Mouse (Mus musculus) kidney, postnatal 14 days (tissue): Measurements from ENCODE around the gene Gm9903.
A peak's percentile ranks its signal among the peaks of the same experiment; 100 is the strongest.

Source experiments
- DNase-seq: peaks from one replicate; pipeline ENCODE4 v3.0.0; 2022; ENCODE audit warnings: mixed read lengths

The Gm9903 gene

DNA sequence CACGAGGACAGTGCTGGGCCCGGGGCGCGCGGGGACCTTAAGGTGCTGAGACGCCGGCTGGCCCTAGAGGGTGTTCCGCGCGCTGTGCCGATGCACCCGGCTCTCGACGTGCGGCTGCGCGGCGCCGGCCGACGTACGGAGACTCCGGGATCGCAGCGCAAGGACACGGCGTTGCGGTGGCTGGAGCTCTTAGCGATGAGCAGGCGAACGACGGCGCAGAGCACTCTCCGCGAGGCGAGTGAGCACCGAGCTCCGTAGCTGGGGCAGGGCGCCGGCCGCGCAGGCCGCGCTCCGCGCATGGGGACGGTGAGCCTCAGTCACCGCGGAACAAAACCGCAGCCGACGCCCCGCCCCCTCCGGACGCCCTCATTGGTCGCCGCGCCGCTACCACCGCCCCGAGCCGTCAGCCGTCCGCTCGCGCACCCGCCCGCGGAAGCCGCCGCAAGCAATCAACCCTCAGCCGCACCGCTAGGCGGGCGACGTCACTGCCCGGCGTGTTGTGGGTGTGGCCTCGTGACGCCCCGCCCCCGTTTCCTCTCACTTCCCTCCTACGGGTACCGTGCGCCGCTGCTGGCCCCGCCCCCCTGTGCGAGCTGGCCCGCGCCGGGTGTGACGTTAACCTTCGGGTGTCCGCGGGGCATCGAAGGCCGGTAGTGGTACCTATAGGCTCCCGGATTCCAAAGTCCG is at the start of gene Gm9903, which contains the start of gene Fam53a:
Gene Gm9903 (plus strand): TSS at position 625 of the 687 bp plus-strand sequence.
Gene Fam53a (minus strand): TSS at position 335 of the 687 bp plus-strand sequence.
- DNase-seq = peak; percentile 100

DNA sequence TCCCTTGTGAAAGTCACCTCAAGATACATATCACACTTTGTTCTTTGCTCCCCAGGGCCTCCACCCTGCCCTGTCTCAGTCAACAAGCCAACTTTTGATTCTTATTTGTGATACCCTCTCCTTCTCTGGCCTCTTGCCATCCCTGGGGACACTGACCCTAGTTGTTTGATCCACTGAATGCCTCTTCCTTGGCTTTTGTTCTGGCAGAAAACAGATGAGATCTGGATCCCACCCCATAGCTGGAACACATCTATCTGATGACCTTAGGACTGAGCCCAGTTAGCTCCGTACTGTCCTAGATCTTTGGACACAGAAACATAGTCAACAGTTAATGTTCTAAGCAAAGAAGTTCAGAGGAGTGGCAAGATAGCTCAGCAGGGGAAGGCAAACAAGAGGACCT is 49.4 kb upstream of the Gm9903 start:
- DNase-seq = no peak

DNA sequence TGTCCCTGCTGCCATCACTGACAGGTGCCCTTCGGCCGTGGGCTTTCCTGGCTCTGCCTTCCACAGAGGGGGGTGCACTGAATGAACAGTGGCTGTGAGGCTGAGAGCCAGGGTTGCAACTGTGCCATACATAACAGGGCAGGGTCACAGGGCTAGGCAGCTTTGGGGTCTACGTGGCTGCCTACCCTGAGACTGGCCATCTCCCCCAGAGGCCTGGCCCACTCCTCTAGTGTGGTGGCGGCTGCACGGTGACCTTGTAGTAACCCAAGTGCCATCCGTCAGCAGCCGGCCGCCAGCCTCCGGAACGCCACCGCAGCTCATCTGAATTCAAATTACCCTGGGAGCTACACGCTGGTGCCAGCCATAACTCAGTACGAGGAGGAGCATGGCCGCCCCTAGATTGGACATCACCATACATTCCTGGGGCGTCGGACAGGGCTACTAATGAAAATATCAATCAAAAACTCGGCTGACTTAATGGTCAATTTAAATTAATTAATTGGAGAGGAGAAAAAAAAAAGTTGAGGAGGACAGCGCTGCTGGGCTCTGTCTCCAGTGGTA is 42.1 kb upstream of the Gm9903 start:
- DNase-seq = no peak

GRCm38 (mm10) chr5:33588066-33588465 is 41.7 kb upstream of the Gm9903 start:
- no peak for DNase-seq

- DNase-seq = peak; percentile 74
Observed at GRCm38 (mm10) chr5:33589221-33589888, 40.4 kb upstream of the Gm9903 start.

DNA sequence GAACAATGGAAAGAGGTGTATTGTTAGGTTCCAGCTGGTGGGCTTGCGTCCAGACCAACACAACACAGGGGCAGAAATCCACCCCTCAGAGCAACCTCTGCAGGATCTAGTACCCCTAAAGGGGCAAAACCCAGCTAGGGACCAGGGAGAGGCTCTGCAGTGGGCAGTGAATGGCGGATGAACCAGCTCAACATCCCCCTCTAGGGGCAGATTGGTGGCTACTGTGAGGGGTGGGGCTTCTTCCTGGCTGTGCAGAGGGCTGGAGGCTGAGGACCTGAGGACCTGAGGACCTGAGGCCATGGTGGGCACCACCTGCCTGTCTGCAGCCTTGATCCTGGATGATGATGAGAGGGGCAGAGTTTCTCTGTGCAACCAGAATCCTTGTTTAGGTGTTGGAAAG is 36.1 kb upstream of the Gm9903 start:
- DNase-seq = no peak

DNA sequence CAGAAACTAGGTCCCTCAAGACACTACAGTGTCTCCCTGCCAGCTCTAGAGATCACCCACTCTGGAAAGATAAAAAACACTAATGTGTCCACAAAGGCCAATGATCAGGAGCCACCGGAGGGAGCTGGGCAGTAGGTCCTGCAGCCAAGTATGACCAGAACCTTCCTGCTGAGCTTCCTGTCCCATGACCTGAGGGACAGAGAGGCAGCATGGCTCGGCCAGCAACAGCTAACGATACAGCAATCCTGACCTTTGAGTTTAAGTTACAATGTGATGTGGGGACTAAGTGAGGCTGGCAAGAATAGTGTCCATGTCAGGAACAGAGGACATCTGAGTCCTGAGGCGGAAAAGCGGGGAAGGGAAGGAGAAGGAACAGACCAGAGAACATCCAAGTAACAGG is 24.4 kb upstream of the Gm9903 start:
- no peak for DNase-seq

DNA sequence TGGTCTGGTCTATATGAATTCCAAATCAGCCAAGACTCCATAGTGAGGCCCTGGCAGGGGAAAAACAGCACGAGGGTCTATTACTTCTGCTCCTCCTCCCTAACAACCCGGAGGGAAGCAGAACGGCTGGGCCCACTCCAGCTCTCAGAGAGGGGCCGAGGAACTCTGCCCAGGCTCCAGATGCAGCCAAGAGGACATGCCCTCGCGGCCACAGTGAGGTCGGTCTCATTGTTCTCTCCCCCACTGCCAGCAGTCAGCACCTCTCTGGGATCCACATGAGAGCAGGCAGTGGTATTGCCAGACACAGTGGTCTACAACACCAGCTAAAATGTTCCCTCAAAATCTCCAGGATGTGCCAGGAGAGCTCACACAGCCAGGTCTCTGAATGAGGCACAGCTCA is 23.1 kb upstream of the Gm9903 start:
- no peak for DNase-seq

DNA sequence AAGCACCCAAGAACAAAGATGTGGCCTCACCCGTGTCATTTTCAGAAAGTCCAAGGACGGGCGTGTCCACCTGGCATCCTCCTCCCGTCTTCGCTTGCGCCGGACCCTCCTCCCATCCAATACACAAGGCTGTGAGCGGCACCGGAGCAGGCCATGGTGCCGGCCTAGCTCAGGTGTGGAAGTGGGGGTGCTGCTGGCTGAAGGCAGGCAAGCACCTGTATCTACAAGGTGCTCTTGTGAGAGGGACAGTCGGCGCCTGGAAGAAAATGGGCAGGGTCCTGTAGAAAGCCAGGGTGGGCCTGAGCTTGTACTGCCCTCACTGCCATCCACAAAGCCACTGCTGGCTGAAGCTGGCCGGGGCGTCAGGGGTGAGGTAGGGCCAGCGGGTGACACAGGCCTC is 22.3 kb upstream of the Gm9903 start:
- no peak for DNase-seq

GRCm38 (mm10) chr5:33609226-33609625 is 20.5 kb upstream of the Gm9903 start:
- DNase-seq = no peak

DNA sequence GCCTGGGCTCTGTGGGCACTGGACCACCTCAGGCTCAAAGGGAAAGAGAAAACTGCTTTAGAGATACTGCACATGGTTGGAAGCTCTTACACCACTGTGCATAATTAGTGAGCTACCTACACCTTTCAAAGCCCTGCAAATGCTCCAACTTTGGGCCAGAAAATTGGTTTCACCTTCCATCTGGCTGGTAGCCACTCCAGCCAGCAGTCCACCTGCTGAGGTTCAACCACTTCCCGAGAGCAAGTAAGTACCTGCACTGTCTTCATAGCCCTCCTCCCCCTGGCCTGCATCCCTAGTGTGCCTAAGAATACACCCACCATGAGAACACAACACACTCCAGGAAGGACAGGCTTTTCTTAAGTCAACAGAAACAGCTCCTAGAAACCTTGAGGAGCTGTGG is 17.9 kb upstream of the Gm9903 start:
- DNase-seq = no peak

- DNase-seq = no peak
Observed at GRCm38 (mm10) chr5:33614391-33614790, 15.3 kb upstream of the Gm9903 start.

DNA sequence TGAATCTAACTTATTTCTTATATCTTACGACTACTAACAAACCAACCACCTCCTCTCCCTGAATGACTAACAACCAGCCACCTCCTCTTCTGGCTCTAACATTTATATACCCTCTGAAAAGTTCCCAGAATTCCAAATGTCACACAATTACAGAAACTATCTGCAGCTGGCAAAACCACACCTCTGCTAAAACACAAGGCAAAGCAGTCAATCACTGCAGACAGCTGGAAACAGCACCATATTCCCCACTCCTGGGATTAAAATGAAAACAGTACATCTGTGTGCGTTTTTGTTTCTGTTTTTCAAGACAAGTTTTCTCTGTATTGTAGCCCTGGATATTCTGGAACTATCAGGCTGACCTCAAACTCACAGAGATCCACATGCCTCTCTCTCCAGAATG is 7.1 kb upstream of the Gm9903 start:
- DNase-seq = no peak

GRCm38 (mm10) chr5:33623766-33624165 is 6.0 kb upstream of the Gm9903 start:
- no peak for DNase-seq

- DNase-seq = peak; percentile 35
Observed at GRCm38 (mm10) chr5:33627968-33628367, 1.8 kb upstream of the Gm9903 start.

- DNase-seq = no peak
Observed at GRCm38 (mm10) chr5:33628820-33629300, 865 bp upstream of the Gm9903 start.

DNA sequence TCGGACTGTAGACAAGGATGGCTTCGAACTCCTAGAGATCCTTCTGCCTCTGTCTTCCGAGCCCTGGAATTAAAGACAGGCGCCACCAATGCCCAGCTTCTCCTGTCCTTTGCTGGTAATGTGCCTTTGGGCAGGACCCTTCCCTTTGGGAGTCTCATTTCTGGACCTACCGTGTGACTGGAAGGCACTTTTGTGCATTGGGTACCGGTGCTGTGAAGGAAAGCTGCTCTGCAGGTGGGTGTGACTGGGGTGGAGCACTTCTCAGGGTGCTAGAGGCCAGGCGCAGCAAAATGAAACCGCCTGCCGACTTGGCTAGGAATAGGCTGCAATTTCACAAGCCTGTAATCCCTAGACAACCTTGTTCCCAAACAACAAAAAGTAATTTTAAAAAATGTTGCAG is 336 bp downstream of the Gm9903 start:
- peak; percentile 48 for DNase-seq

- no peak for DNase-seq
Observed at GRCm38 (mm10) chr5:33630615-33631014, 890 bp downstream of the Gm9903 start.

DNA sequence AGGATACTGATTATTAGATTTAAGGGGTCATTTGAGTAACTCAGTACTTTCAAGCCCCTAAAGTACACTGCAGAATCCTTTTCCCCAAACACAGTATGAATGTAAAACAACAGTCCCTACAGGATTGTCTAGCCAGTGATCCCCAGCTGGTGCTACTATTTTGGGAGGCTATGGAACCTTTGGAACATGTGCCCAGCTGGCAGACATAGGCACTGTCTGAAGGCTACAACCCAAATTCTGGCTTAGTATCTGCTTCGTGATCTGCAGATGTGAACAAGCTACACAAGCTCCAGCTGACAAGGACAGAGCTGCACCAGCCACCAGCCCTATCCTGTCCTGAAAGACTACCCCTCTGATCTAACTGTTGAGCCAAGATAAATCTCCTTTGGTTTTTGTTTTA is 2.8 kb downstream of the Gm9903 start:
- no peak for DNase-seq

DNA sequence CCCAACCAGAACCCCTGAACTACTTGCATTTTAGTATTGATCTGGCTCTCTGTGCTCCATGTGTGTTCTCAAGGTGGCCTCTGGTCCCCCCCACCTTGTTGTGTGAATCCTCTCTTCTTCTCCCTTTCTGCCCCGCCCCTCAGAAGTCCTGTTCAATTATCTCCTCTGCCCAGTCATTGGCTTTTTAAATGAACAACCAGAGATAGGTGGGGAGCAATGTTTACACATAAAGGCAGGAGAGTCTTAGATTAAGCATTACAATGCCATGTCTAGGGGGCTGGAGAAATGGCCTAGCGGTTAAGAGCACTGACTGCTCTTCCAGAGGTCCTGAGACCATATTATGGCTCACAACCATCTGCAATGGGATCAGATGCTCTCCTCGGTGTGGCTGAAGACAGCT is 5.6 kb downstream of the Gm9903 start:
- DNase-seq = no peak

DNA sequence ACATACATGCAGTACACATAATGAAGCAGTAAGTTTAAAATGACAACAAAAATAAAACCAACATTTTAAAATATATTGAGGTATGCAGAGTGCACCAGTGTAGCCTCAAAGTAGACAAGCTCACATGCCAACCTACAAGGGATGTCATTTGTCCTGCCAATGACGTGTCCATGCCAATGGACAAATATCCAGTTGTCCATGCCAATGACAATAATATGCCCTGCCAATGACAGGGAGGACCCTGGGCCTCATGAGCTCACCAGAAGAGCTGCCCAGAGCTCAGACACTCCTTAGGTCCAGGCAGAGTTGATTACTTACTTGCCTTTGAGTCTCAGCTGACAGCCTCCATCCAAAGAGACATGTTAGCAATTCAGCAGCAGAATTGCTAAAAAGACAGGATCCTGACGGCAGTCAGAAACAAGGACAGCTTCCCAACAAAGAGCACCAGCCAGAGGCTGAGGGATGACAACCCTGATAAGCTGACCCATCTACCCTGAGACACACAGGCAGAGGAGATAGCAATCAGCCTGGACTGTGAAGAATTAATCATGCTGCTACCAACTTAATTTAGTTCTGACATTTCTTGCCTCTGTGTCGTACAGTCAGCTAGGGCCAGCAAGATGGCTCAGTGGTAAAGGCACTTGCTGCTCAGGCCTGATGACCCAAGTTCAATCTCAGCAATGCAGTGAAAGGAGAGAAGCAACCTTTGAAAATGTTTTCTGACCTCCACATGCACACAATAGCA is 8.1 kb downstream of the Gm9903 start:
- no peak for DNase-seq

DNA sequence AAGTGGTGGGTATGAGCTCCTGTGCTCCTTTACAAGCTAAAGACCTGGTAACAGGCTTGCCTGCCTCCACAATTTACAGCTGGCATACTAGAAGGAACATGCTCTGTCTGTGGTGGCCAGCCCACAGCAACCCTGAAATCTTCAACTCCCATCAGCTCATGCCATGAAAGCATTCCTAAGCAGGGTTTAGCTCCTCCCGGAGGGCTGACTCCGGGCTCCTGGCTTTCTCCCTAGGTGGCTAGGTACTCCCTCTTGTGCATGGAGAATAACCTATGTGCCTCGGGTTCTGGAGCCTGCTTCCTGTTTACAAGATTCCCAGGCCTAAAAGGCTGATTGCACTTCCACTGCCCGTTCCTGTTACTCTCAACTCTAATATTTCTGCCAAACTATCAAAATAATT is 9.1 kb downstream of the Gm9903 start:
- no peak for DNase-seq

- DNase-seq = peak; percentile 58
Observed at GRCm38 (mm10) chr5:33640652-33641051, 10.9 kb downstream of the Gm9903 start.
